Mouse (Mus musculus) MEL (cell line): ENCODE data around the gene Olfr592.
"Not testable (repeated sequence)": the region's sequence is repeated elsewhere in the genome, so short reads cannot be mapped to it uniquely, and the experiment has no call there.

Source experiments
- CTCF ChIP-seq, 3 experiments: IDR thresholded peaks in 2 of 3; conservative IDR thresholded peaks in 1 of 3; 2 replicates each; pipeline ENCODE4 v1.5.1; 2011 to 2012; ENCODE audit warnings: low read length in 3 of 3, low read depth in 2 of 3, mild to moderate bottlenecking in 2 of 3, improper control_type of control experiment in 1 of 3, inconsistent platforms in 1 of 3, mixed read lengths in 1 of 3, moderate library complexity in 1 of 3; ENCODE audit not compliant: control insufficient read depth in 1 of 3, insufficient read depth in 1 of 3, poor library complexity in 1 of 3, severe bottlenecking in 1 of 3
- EP300 ChIP-seq, 2 experiments: IDR thresholded peaks; 2 replicates each; pipeline ENCODE4 v1.6.1; 2011; ENCODE audit warnings: improper control_type of control experiment in 2 of 2, low read length in 2 of 2, low read depth in 1 of 2, mild to moderate bottlenecking in 1 of 2
- JUND ChIP-seq: IDR thresholded peaks from 2 replicates; pipeline ENCODE4 v1.6.1; 2011; ENCODE audit warnings: low read depth, mild to moderate bottlenecking, improper control_type of control experiment, low read length
- MEF2A ChIP-seq: IDR thresholded peaks from 2 replicates; pipeline ENCODE4 v1.6.1; 2014; ENCODE audit warnings: low read depth, mild to moderate bottlenecking, inconsistent platforms, low read length, improper control_type of control experiment; ENCODE audit not compliant: poor library complexity, insufficient replicate concordance, severe bottlenecking; ENCODE audit errors: extremely low read depth
- POLR2A ChIP-seq, 2 experiments: IDR thresholded peaks; 2 replicates each; pipeline ENCODE4 v1.6.1; 2011 to 2012; ENCODE audit warnings: low read length in 2 of 2, mild to moderate bottlenecking in 2 of 2, control low read depth in 1 of 2, improper control_type of control experiment in 1 of 2, low read depth in 1 of 2, moderate library complexity in 1 of 2; ENCODE audit not compliant: control insufficient read depth in 1 of 2, insufficient read depth in 1 of 2, poor library complexity in 1 of 2
- ZC3H11A ChIP-seq: IDR thresholded peaks from 2 replicates; pipeline ENCODE4 v1.6.1; 2012; ENCODE audit warnings: low read depth, mild to moderate bottlenecking, inconsistent platforms, low read length, improper control_type of control experiment

- not testable (repeated sequence) for TF ChIP-seq MEF2A; ZC3H11A; CTCF (IDR thresholded peaks at IDR 0.05 in 2 of 3, conservative IDR thresholded peaks at IDR 0.05 in 1 of 3; ENCODE audit: control insufficient read depth in 1 of 3, insufficient read depth in 1 of 3, low read depth in 2 of 3, low read length in 3 of 3, poor library complexity in 1 of 3, severe bottlenecking in 1 of 3); EP300 (IDR thresholded peaks at IDR 0.05; ENCODE audit: low read depth in 1 of 2, low read length in 2 of 2); POLR2A (IDR thresholded peaks at IDR 0.05; ENCODE audit: control insufficient read depth in 1 of 2, insufficient read depth in 1 of 2, low read depth in 1 of 2, low read length in 2 of 2, poor library complexity in 1 of 2); JUND
Observed at GRCm38 (mm10) chr7:103184503-103184902, at the start of gene Olfr592.
